Mouse (Mus musculus) heart, adult 9 months (tissue): ENCODE results near the gene Idh1.

Experiments used
- DNase-seq, 2 experiments: peaks; one replicate each; pipeline ENCODE4 v3.0.0; 2022; ENCODE audit warnings: low spot score in 2 of 2

Gene Idh1

GRCm38 (mm10) chr1:65176912-65177311, 9.4 kb downstream of the Idh1 start:
- DNase-seq, result peak; percentile 31 to 50

- DNase-seq, result no peak
Measured at GRCm38 (mm10) chr1:65176171-65176570, 10.1 kb downstream of the Idh1 start.

DNA sequence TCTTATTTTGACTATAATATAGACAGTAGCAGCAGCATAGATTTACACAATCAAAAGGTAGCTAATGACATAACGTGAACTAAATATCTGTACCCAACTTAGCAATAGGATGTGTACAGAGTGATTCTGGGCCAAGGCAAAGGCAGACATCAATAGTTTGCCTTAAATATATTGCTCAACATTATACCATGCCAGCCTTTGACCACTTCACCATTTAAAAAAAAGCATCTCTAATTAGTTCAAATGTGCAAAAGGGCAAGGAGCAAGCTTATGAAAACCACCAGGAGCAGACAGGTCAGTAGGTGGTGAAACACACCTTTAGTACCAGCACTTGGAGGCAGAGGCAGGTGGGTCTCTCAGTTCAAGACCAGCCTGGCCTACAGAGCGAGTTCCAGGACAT, 12.6 kb downstream of the Idh1 start:
- no peak for DNase-seq

DNA sequence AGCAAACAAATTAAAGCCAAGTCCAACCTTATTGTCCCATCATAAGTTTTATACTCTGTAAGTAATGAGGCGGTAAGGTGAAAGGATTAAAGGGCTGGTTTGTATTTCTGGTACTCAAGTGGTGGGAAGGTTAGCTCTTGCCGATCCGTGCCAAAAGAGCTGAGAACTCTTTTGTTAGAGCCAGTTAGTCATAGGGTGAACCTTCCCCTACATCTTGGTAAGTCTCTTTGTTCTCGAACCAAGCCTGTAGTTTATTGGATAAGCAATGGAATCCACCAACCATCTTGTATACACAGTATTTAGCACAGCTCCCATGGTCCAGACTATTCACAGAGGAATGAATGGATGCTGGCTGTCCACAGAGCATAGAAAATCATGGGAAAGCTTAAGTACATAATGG, 14.7 kb downstream of the Idh1 start:
- DNase-seq, result no peak

GRCm38 (mm10) chr1:65169947-65170346, 16.4 kb downstream of the Idh1 start:
- DNase-seq, result no peak

DNA sequence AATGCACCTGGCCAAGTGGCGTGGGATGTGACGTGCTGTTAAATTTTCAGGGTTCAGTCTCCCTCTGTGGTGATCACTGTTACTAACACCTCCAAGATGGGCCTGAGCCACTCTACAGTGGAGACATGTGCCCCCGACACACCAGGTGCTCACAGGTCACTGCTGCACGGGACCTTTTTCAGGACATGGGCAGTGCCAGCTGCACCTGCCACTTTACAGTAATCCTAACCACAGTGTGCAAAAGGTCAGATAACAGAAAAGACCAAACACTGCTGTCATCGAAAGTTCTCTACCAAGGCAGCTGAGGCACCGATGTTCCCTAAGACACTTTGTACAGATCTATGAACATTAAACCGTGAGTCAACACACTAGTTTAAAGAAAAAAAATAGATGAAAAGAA, 16.8 kb downstream of the Idh1 start:
- no peak for DNase-seq

GRCm38 (mm10) chr1:65167496-65167895, 18.8 kb downstream of the Idh1 start:
- DNase-seq, result no peak

DNA sequence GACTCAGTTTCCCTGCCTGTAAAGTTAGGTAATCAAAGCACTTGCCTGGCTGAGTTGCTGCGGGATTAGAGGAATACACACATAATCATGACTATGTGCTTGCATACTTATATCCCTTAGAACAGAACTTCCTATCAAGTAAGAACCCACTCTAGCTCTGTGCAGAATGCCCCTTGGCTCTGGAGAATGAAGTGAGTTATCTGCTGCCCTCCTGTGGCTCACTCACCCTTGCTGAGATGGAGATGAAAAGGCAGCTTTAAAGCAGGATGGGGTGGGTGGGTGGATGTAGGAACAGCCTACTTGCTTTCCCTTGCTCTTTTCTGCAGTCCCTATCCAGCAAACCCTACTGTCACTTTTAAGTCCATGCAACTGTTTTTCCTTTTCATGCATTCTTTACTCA, 24.1 kb downstream of the Idh1 start:
- DNase-seq, result no peak

GRCm38 (mm10) chr1:65156111-65156510, 30.2 kb downstream of the Idh1 start:
- no peak for DNase-seq

DNA sequence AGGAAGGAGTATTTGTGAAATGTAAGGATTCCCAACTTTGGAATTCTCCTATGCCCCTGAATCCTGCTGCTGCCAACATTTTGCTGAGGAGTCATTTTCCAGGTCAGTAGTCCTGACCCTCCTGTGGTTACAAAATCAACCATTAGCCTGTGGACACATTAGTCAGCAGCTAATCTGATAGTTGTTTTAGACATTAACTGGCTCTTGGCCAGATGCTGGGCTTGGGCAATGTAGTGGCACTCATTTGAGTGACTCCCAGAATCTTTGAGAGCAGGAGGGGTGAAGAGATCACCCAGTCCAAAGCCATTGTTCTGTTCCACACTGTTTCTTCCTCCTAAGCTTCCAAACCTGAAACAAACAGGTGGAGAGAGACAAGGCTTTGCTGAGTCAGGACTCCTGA, 31.5 kb downstream of the Idh1 start:
- DNase-seq, result no peak

DNA sequence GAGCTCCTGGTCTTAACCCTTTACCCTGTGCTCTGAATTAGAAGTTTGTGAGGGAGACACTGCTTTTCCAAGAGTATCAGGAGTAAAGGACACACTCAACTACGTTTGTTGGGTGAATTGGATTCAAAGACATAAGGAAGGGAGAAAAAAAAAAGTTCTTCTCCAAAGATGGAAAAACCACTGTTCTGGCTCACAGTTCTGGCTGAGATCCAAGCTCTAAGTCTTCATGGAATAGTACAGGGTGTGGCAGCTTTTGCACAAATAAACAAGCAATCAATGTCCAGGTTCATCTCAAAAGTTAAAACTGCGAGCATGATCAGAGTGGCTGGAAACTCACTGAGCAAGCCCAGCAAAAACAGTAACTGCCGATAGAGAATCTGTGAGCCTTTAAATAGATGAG, 38.3 kb downstream of the Idh1 start:
- no peak for DNase-seq

- DNase-seq, result no peak
Measured at GRCm38 (mm10) chr1:65147326-65147725, 39.0 kb downstream of the Idh1 start.

DNA sequence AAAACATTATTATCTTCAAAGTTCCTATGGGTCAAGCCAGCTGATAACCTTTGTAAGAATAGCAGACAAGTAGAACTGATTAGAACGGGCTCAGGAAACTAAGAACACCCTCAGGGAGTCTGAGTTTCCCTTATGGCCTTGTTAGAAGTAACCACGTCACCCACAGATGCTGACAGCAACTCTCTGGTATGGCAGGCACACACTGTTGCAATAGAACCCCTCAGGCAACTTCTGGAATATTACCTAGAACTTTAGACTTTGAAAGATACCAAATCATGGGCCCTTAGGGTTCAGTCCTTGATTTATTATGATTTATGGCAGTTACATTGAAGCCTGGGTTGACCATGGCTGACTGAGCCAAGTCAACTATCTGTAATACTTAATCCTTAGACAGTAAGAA, 39.7 kb downstream of the Idh1 start:
- DNase-seq, result no peak

DNA sequence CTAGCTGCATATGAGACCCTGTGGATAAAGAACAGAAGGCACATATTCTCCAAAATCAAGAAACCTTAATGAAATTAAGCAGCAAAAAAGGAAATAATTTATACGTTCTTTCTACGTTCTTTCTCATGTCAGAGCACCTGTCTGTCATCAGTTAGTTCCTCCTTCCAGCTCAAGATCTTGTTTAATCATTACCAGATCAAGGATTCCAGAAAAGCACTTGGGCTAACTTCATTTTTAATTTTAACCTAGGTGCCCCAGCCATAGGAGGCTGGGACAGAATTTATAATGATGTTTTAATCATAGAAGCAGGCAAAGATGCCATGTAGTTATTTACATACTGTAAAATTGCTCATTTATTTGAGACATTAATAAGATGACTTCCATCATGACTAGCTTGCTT, 41.5 kb downstream of the Idh1 start:
- no peak for DNase-seq

DNA sequence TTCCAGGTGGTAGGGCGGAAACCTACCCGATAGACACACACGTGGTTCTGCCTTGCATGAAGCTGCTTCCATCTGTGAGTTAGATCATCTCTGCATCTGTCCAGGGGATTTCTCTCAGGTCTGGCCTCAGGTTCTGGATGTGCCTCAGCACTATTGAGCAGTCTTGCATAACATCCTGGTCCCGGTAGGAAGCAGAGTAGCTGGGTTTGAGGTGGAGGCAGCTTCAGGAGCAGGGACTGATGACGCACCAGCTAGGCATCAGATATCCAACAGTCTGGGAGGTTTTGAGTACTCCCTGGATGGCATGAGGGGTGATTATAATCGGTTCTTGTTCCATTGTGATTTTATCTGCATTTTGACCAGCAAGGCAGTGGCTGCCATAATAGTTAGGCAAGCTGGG, 48.7 kb downstream of the Idh1 start:
- DNase-seq, result no peak

DNA sequence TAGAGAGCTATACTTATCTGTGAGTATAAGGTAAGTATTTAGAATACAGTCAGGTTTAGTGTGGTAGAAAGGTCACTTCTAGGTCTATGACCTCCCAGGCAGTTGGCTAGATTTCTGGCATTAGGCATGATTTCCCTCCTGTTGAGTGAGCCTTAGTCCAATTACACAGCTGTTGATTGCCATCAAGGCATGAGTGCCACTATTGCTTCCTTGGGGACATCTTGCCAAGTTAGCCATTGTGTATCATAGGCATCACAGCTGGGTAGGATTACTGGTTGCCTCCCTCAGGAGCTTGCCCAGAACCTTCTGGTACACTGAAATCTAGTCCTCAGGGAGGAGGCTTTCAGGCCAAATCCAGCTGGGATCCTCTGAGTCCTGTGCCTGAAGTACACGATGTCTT, 53.5 kb downstream of the Idh1 start:
- no peak for DNase-seq

DNA sequence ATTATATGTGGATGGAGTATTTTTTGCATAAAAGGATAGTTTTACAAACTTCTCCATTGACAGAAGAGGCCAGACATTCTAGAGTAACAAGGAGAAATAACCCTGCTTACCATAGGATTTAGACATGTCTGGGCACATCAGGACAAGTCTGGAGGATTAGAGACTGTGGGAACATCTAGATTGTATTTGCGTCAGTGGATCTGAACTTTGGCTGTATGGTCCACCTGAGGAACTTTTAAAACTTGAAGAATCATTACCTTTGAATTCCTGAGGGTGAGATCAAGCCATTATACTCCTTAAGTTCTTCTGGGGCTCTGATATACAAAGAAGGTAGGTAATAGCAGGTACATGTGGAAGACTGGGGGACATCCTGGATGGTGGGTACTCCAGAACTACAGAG, 54.6 kb downstream of the Idh1 start:
- DNase-seq, result no peak

DNA sequence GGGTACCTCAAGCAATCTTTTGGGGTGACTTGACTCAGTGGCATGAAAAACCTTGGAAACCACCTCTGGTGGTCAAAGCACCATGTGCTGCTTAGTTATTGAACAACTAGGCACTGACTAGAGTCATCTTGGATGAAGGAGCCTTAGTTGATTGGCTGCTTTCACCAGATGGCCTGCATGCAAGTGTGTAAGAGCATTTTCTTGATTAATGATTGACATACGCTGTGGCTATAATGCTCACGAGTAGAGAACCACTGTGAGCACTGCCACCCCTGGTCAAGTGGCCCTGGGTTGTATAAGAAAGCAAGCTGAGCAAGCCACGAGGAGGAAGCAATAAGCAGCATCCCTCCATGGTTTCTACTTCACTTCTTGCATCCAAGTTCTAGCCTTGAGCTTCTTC, 56.1 kb downstream of the Idh1 start:
- no peak for DNase-seq

GRCm38 (mm10) chr1:65129634-65130180, 56.6 kb downstream of the Idh1 start:
- DNase-seq, result no peak

GRCm38 (mm10) chr1:65122574-65123372, 63.5 kb downstream of the Idh1 start, which contains the start of gene D630023F18Rik:
Gene D630023F18Rik (minus strand): TSS chr1:65123214.
- no peak for DNase-seq

GRCm38 (mm10) chr1:65119438-65119837, 66.9 kb downstream of the Idh1 start, which contains the start of gene Gm28845:
Gene Gm28845 (minus strand): TSS chr1:65119558.
- DNase-seq, result no peak

DNA sequence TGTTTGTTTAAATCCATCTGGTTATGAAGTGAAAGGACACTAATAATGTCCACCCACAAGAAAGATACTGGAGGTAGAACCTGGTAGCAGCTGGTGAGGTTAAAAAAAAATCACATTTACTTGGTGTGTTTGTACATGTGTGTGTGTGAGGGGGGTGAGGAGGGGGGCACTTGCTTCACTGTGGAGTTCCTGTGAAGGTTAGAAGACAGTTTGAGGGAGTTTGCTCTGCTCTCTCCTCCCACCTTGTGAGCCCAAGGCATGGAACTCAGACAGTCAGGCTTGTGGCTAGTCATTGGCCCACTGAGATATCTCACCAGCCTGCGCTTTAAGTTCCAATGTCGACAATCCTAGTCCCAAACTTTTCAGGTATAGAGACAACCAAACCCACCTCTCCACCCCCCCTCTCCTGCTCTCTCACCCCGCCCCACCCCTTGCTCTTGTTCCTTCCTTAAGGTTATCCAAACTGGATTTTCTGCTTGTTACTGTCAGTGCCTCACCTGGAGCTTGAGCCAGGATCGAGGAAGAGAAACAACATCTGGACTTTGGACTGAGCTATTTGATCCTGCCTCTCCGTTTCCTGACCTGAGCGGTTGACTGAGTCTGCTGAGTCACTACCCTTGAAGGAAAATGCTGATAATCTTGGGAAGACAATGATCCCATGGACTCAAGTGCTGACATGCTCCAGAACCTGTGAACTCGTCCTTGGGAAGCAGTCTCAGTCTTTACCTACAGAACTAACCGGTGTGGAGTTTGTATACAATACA, 68.0 kb downstream of the Idh1 start:
- DNase-seq, result no peak
